Mouse (Mus musculus) layer of hippocampus, adult 9-10 months (tissue): ENCODE measurements at regions not wholly inside any gene's neighbourhood (a gene's known extent, or its start where the extent isn't known, plus 50 kb on each side); places are given as distances from the start of the nearest gene placed in this dataset.

Source experiments
- DNase-seq: peaks from one replicate; pipeline ENCODE4 v3.0.0; 2022; ENCODE audit warnings: low spot score

- no peak for DNase-seq
Measured at GRCm38 (mm10) chr5:101000436-101000835, 154.9 kb downstream of the Gpat3 start.

- DNase-seq = no peak
Measured at GRCm38 (mm10) chr5:100992365-100992764, 146.9 kb downstream of the Gpat3 start.

DNA sequence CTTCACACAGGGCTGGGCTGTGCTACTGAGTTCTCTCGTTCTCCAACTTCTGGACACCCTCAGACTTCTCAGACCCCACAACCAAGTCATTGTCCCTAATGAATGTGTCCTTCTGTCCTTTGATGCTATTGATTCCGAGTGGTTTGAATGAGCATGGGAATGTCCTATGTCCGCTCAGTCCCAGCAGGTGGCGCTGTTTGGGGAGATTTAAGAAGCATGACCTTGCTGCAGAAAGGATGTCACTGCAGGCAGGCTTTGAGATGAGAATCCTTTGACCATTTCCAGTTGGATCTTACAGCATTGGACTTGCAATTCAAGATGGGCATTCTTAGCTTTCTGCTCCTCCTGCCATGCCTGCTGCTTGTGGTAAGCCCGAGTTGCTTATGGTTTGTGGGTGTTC is 146.1 kb downstream of the Gpat3 start:
- DNase-seq = no peak

GRCm38 (mm10) chr5:100982573-100982936 is 137.0 kb downstream of the Gpat3 start:
- DNase-seq = no peak

DNA sequence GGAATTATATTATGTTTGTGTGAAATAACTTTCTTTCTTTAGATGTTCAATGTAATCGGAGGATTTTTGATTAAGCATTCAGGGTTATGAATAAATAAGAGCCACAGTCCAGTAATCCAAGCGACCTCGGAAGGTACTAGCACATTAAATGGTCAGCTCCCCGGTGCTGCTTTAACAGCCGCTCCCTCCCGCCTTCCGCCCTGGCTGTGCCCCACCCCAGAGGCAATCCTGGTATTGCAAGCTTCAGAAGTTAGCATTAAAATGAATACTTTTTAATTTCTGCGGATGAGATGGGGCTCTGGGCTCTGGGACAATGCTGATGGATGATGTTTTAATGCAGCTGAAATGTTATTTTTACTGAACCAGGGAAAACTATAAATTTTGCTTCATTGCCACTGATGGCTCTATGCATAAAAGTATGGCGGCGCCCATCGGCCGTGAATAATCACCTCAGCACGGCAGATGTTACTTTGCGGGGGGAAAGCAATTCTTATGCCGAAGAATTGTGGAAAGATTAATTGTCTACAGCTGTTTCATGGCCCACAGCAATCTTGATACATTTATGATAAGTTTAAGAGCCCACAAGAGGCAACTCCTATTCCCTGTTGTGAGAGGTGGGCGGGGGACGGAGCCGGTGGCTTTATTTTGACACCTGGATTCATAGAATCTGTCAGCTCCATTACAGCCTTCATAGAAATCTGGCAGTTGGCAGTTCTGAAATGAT is 136.5 kb downstream of the Gpat3 start:
- no peak for DNase-seq

- DNase-seq = no peak
Measured at GRCm38 (mm10) chr5:100976736-100977135, 131.2 kb downstream of the Gpat3 start.

GRCm38 (mm10) chr5:100951210-100951609 is 105.7 kb downstream of the Gpat3 start:
- DNase-seq = no peak
